Mouse (Mus musculus): Measurements from ENCODE around the gene Idh1. TPM values are rescaled to one million over a fixed set of nuclear protein-coding genes. Genes with fewer than 3 reads are reported as not detected.

Gene Idh1
- polyA plus RNA-seq, 1 experiment from 2014 or later, result 243 TPM

GRCm38 (mm10) chr1:65109196-65109595, 77.1 kb downstream of the Idh1 start:
- Histone ChIP-seq H3K4me3 (replicated peaks) (no peak overlapping the region), H3K9ac (no peak overlapping the region), H3K9me3 (no peaks in the 10 kb centered on the region), H3K4me2 (replicated peaks) (no peak overlapping the region), H3K36me3 (no peaks in the 10 kb centered on the region), H3K27ac (no peak overlapping the region), H3K27me3 (replicated peaks) (no peaks in the 10 kb centered on the region), H3K4me1 (replicated peaks) (no peaks in the 10 kb centered on the region)
- no peak for ATAC-seq
- 87% methylated on average over 8 of the region's 8 CpGs for WGBS

Other genes starting within 250 kb of the Idh1 start
- 4.7 and 5.9 TPM in 2 replicates for gene Plekhm3, start 229.7 kb downstream of the Idh1 start, polyA plus RNA-seq (2015; fragmentation: Nextera tagmentation; extraction: Ambion mirVana)
- 0.49 and 2.0 TPM in 2 replicates for gene Akr1cl, start 153.7 kb downstream of the Idh1 start, polyA plus RNA-seq (2015; fragmentation: Nextera tagmentation; extraction: Ambion mirVana)
- gene Cryge, start 135.4 kb downstream of the Idh1 start, polyA plus RNA-seq (2015; fragmentation: Nextera tagmentation; extraction: Ambion mirVana), result not detected in 2 replicates
- not detected in 2 replicates for gene Crygd, start 123.0 kb downstream of the Idh1 start, polyA plus RNA-seq (2015; fragmentation: Nextera tagmentation; extraction: Ambion mirVana)
- not detected in 2 replicates for gene Crygc, start 112.8 kb downstream of the Idh1 start, polyA plus RNA-seq (2015; fragmentation: Nextera tagmentation; extraction: Ambion mirVana)
- gene Crygb, start 104.2 kb downstream of the Idh1 start, polyA plus RNA-seq (2015; fragmentation: Nextera tagmentation; extraction: Ambion mirVana), result not detected in 2 replicates
- not detected in 2 replicates for gene Cryga, start 83.1 kb downstream of the Idh1 start, polyA plus RNA-seq (2015; fragmentation: Nextera tagmentation; extraction: Ambion mirVana)
- gene Gm28845, start 66.9 kb downstream of the Idh1 start, polyA plus RNA-seq (2015; fragmentation: Nextera tagmentation; extraction: Ambion mirVana), result not detected in 2 replicates
- gene D630023F18Rik, start 63.3 kb downstream of the Idh1 start, polyA plus RNA-seq (2015; fragmentation: Nextera tagmentation; extraction: Ambion mirVana), result 0.13 and 0.28 TPM in 2 replicates
- 8.3 and 8.6 TPM in 2 replicates for gene Pikfyve, start 183 bp upstream of the Idh1 start, polyA plus RNA-seq (2015; fragmentation: Nextera tagmentation; extraction: Ambion mirVana)
- gene Pth2r, start 95.6 kb upstream of the Idh1 start, polyA plus RNA-seq (2015; fragmentation: Nextera tagmentation; extraction: Ambion mirVana), result not detected in 2 replicates

Data from intestine, embryonic 15.5 days (tissue).